Mouse (Mus musculus): ENCODE results near the gene Itga7. TPM values are rescaled to one million over a fixed set of nuclear protein-coding genes. Genes with fewer than 3 reads are reported as not detected.

Gene Itga7
- total and polyA plus RNA-seq, 3 experiments, result 0.04 to 0.14 TPM; not detected in 1

GRCm38 (mm10) chr10:128919203-128919631, 14.4 kb upstream of the Itga7 start:
- H3K4me1 ChIP-seq (ENCODE audit: control insufficient read depth in 1 of 2, insufficient read depth in 2 of 2, low read length in 2 of 2), result peaks cover 0 to 19% of the 10 kb centered on the region in 2 experiments; a peak in 3 of 4 replicates
- no peak for DNase-seq (ENCODE audit: low read depth, low spot score)

GRCm38 (mm10) chr10:128919966-128920365, 13.7 kb upstream of the Itga7 start:
- TF ChIP-seq ZKSCAN1 (IDR thresholded peaks at IDR 0.05; ENCODE audit: low read depth, low read length) (no peak), RAD21 (IDR thresholded peaks at IDR 0.05; ENCODE audit: low read depth, low read length) (no peak), MYB (IDR thresholded peaks at IDR 0.05; ENCODE audit: low read depth, low read length) (no peak), NRF1 (IDR thresholded peaks at IDR 0.05; ENCODE audit: insufficient read depth, low read depth, low read length, poor library complexity, severe bottlenecking) (no peak), USF2 (IDR thresholded peaks at IDR 0.05; ENCODE audit: borderline replicate concordance in 1 of 2, insufficient read depth in 1 of 2, low read depth in 1 of 2, low read length in 2 of 2) (no peak), POLR2A (IDR thresholded peaks at IDR 0.05; ENCODE audit: control insufficient read depth in 1 of 2, insufficient read depth in 1 of 2, low read depth in 1 of 2, low read length in 2 of 2, poor library complexity in 1 of 2) (no peak), NELFE (IDR thresholded peaks at IDR 0.05; ENCODE audit: low read depth, low read length) (no peak), TCF12 (IDR thresholded peaks at IDR 0.05; ENCODE audit: low read depth, low read length) (no peak), MXI1 (IDR thresholded peaks at IDR 0.05; ENCODE audit: low read depth, low read length) (no peak), SIN3A (IDR thresholded peaks at IDR 0.05; ENCODE audit: low read length) (no peak)
- Histone ChIP-seq H3K9me3 (replicated peaks; ENCODE audit: insufficient read depth, low read length) (no peaks in the 10 kb centered on the region), H3K4me3 (ENCODE audit: control insufficient read depth in 1 of 2, insufficient read depth in 1 of 2, low read depth in 2 of 2, low read length in 2 of 2) (no peak overlapping the region), H3K4me1 (ENCODE audit: control insufficient read depth in 1 of 2, insufficient read depth in 2 of 2, low read length in 2 of 2) (peaks cover 0 to 20% of the 10 kb centered on the region in 2 experiments; a peak in 3 of 4 replicates), H3K36me3 (ENCODE audit: control insufficient read depth in 1 of 2, insufficient read depth in 2 of 2, low read length in 2 of 2) (peaks cover 0 to 2% of the 10 kb centered on the region in 2 experiments; a peak in 1 of 4 replicates), H3K27ac (ENCODE audit: control insufficient read depth, low read depth, low read length) (no peak overlapping the region), H3K79me2 (ENCODE audit: control insufficient read depth, insufficient read depth, low read length, poor library complexity) (peaks cover 3% of the 10 kb centered on the region; the same call in 1 of the 2 replicates), H3K9ac (ENCODE audit: control insufficient read depth, low read depth, low read length, poor library complexity, severe bottlenecking) (no peak overlapping the region), H3K27me3 (ENCODE audit: control insufficient read depth in 1 of 2, insufficient read depth in 2 of 2, low read length in 2 of 2) (no peaks in the 10 kb centered on the region)
- DNase-seq (ENCODE audit: low read depth, low spot score), result no peak

More at GRCm38 (mm10) chr10:128919203-128919631, 14.4 kb upstream of the Itga7 start:
- no peak overlapping the region for H3K9ac ChIP-seq (ENCODE audit: control insufficient read depth, low read depth, low read length, poor library complexity, severe bottlenecking)
- no peak overlapping the region for H3K27ac ChIP-seq (ENCODE audit: control insufficient read depth, low read depth, low read length)
- peaks cover 3% of the 10 kb centered on the region; the same call in 1 of the 2 replicates for H3K79me2 ChIP-seq (ENCODE audit: control insufficient read depth, insufficient read depth, low read length, poor library complexity)
- no peaks in the 10 kb centered on the region for H3K9me3 ChIP-seq (replicated peaks; ENCODE audit: insufficient read depth, low read length)
- TF ChIP-seq NELFE (IDR thresholded peaks at IDR 0.05; ENCODE audit: low read depth, low read length) (no peak), JUND (IDR thresholded peaks at IDR 0.05; ENCODE audit: low read depth, low read length) (no peak), ELF1 (IDR thresholded peaks at IDR 0.05; ENCODE audit: low read depth, low read length) (no peak), UBTF (IDR thresholded peaks at IDR 0.05; ENCODE audit: borderline replicate concordance, insufficient read depth, low read depth, low read length) (no peak), HCFC1 (IDR thresholded peaks at IDR 0.05; ENCODE audit: low read depth, low read length) (no peak), ZKSCAN1 (IDR thresholded peaks at IDR 0.05; ENCODE audit: low read depth, low read length) (no peak), KAT2A (conservative IDR thresholded peaks at IDR 0.05; ENCODE audit: low read depth, low read length) (no peak)
- no peak overlapping the region for H3K4me3 ChIP-seq (ENCODE audit: control insufficient read depth in 1 of 2, insufficient read depth in 1 of 2, low read depth in 2 of 2, low read length in 2 of 2)
- no peaks in the 10 kb centered on the region for H3K27me3 ChIP-seq (ENCODE audit: control insufficient read depth in 1 of 2, insufficient read depth in 2 of 2, low read length in 2 of 2)
- peaks cover 0 to 2% of the 10 kb centered on the region in 2 experiments; a peak in 1 of 4 replicates for H3K36me3 ChIP-seq (ENCODE audit: control insufficient read depth in 1 of 2, insufficient read depth in 2 of 2, low read length in 2 of 2)
